Mouse (Mus musculus) heart, postnatal 0 days (tissue): ENCODE measurements around the gene Kirrel2.

ENCODE experiments used
- CTCF ChIP-seq: IDR thresholded peaks from 2 replicates; pipeline ENCODE4 v1.5.1; 2016; ENCODE audit warnings: antibody characterized with exemption, control low read depth, low read depth
- EP300 ChIP-seq: IDR thresholded peaks from 2 replicates; pipeline ENCODE4 v1.6.1; 2016; ENCODE audit warnings: antibody characterized with exemption, low read depth

- TF ChIP-seq CTCF (no peak), EP300 (no peak)
These were observed 33.4 kb upstream of the Kirrel2 start for GRCm38 (mm10) chr7:30490957-30491307.
